Mouse (Mus musculus): ENCODE measurements around the gene Syne3. TPM values are rescaled to one million over a fixed set of nuclear protein-coding genes. Genes with fewer than 3 reads are reported as not detected.

The Syne3 gene
- polyA plus RNA-seq, 1 experiment from 2014 or later: 0.38 TPM

DNA sequence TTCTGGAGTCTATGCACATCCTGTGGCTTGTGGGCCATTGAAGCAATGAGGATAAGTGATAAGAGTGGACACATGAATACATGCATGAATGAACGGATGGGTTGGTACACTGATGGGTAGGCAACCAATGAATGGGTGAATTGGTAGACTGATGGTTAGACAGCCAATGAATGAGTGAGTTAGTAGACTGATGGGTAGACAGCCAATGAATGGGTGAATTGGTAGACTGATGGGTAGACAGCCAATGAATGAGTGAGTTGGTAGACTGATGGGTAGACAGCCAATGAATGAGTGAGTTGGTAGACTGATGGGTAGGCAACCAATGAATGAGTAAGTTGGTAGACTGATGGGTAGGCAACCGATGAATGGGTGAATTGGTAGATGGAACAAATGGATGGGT, 91.7 kb downstream of the Syne3 start:
- Histone ChIP-seq H3K9ac (ENCODE audit: low read depth, low read length) (no peak overlapping the region), H3K4me3 (ENCODE audit: low read length) (no peak overlapping the region), H3K4me2 (ENCODE audit: low read length) (no peak overlapping the region), H3K9me3 (ENCODE audit: control insufficient read depth, low read length) (no peaks in the 10 kb centered on the region), H3K27me3 (replicated peaks; ENCODE audit: control insufficient read depth, insufficient read depth, low read length) (no peaks in the 10 kb centered on the region), H3K36me3 (ENCODE audit: control insufficient read depth, insufficient read depth, low read length) (no peaks in the 10 kb centered on the region), H3K4me1 (ENCODE audit: control insufficient read depth, insufficient read depth, low read depth, low read length) (peaks cover 3% of the 10 kb centered on the region), H3K27ac (ENCODE audit: low read depth, low read length) (no peak overlapping the region)
- WGBS: 99% methylated on average over 2 of the region's 2 CpGs
- ATAC-seq: no peak

DNA sequence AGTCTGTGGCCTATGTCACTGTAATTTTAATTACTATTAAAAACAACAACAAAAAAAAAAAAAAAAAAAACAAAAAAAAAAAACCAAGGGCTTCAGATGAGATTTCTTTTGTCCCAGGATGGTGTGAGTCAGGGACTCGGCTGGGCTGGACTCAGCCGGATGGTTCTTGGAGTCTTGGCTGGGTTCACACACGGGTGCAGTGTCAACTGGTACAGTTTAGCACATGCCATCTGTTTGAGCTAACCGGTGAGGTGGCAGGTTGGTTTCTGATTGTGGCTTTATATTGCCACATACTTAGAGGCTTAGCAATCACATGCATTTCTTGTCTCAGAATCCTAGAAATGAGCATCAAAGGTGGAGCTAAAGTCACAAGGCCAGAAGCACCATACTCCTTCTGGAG, 92.3 kb downstream of the Syne3 start:
- no peak overlapping the region for H3K27ac ChIP-seq (ENCODE audit: low read depth, low read length)
- no peak overlapping the region for H3K4me3 ChIP-seq (ENCODE audit: low read length)
- ATAC-seq: no peak
- no peaks in the 10 kb centered on the region for H3K27me3 ChIP-seq (replicated peaks; ENCODE audit: control insufficient read depth, insufficient read depth, low read length)
- no peaks in the 10 kb centered on the region for H3K9me3 ChIP-seq (ENCODE audit: control insufficient read depth, low read length)
- H3K9ac ChIP-seq (ENCODE audit: low read depth, low read length): no peak overlapping the region
- H3K36me3 ChIP-seq (ENCODE audit: control insufficient read depth, insufficient read depth, low read length): no peaks in the 10 kb centered on the region
- no peak overlapping the region for H3K4me2 ChIP-seq (ENCODE audit: low read length)
- peaks cover 2% of the 10 kb centered on the region; the same call in 1 of the 2 replicates for H3K4me1 ChIP-seq (ENCODE audit: control insufficient read depth, insufficient read depth, low read depth, low read length)
- 90% methylated on average over 4 of the region's 4 CpGs for WGBS

DNA sequence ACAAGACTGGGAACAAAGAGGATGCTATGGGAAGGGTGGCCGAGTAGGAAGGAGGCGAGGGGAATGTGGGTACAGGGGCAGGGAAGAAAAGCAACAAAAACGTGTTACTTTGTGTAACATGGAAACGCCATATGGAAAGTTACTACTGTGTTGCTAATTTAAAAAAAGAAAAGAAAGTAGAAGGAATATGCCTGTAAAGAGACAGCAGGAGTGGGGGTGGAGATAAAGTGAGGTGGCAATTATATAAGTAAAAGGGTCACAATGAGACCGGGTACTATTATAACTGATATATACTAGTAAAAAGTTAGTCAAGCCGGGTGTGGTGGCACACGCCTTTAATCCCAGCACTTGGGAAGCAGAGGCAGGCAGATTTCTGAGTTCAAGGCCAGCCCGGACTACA, 92.8 kb downstream of the Syne3 start:
- Histone ChIP-seq H3K27me3 (replicated peaks; ENCODE audit: control insufficient read depth, insufficient read depth, low read length) (no peaks in the 10 kb centered on the region), H3K27ac (ENCODE audit: low read depth, low read length) (no peak overlapping the region), H3K4me2 (ENCODE audit: low read length) (no peak overlapping the region), H3K4me1 (ENCODE audit: control insufficient read depth, insufficient read depth, low read depth, low read length) (peaks cover 2% of the 10 kb centered on the region; the same call in 1 of the 2 replicates), H3K9ac (ENCODE audit: low read depth, low read length) (no peak overlapping the region), H3K4me3 (ENCODE audit: low read length) (no peak overlapping the region), H3K9me3 (ENCODE audit: control insufficient read depth, low read length) (no peaks in the 10 kb centered on the region), H3K36me3 (ENCODE audit: control insufficient read depth, insufficient read depth, low read length) (no peaks in the 10 kb centered on the region)
- ATAC-seq: no peak
- WGBS: 90% methylated on average over 8 of the region's 8 CpGs

DNA sequence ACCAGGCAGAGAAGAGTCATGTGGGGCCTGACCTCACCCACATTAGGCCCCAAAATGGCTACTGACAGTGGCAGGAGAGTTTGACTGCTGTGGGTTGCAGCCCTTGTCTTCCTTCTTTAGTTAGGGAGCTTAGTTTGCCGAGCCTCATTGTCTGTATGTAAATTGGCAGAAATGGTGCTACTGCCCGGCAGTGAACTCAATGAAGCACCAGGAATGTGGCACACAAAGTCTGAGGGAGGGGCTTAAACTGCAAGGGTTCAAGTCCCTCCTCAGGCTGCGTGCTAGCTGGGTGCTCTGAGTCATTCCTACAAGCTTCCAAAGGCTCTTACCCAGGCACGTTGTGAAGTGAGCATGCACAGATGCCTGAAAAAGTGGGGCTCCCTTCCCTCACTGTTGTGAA, 93.9 kb downstream of the Syne3 start:
- no peaks in the 10 kb centered on the region for H3K36me3 ChIP-seq (ENCODE audit: control insufficient read depth, insufficient read depth, low read length)
- H3K9me3 ChIP-seq (ENCODE audit: control insufficient read depth, low read length): no peaks in the 10 kb centered on the region
- no peak overlapping the region for H3K27ac ChIP-seq (ENCODE audit: low read depth, low read length)
- no peak for ATAC-seq
- H3K4me2 ChIP-seq (ENCODE audit: low read length): no peak overlapping the region
- H3K4me1 ChIP-seq (ENCODE audit: control insufficient read depth, insufficient read depth, low read depth, low read length): peaks cover 2% of the 10 kb centered on the region; the same call in 1 of the 2 replicates
- H3K4me3 ChIP-seq (ENCODE audit: low read length): no peak overlapping the region
- no peak overlapping the region for H3K9ac ChIP-seq (ENCODE audit: low read depth, low read length)
- 50% methylated on average over 4 of the region's 4 CpGs for WGBS
- H3K27me3 ChIP-seq (replicated peaks; ENCODE audit: control insufficient read depth, insufficient read depth, low read length): no peaks in the 10 kb centered on the region

- Histone ChIP-seq H3K9ac (ENCODE audit: low read depth, low read length) (no peak overlapping the region), H3K27me3 (replicated peaks; ENCODE audit: control insufficient read depth, insufficient read depth, low read length) (no peaks in the 10 kb centered on the region), H3K4me3 (ENCODE audit: low read length) (no peak overlapping the region), H3K9me3 (ENCODE audit: control insufficient read depth, low read length) (no peaks in the 10 kb centered on the region), H3K4me2 (ENCODE audit: low read length) (no peak overlapping the region), H3K27ac (ENCODE audit: low read depth, low read length) (no peak overlapping the region), H3K4me1 (ENCODE audit: control insufficient read depth, insufficient read depth, low read depth, low read length) (peaks cover 8% of the 10 kb centered on the region), H3K36me3 (ENCODE audit: control insufficient read depth, insufficient read depth, low read length) (no peaks in the 10 kb centered on the region)
- 44% methylated on average over 3 of the region's 3 CpGs for WGBS
- ATAC-seq: 0 out of 2 replicates have a peak, but pooled peaks have one; percentile 10
Measured at GRCm38 (mm10) chr12:104912990-104913389, 96.6 kb downstream of the Syne3 start.

GRCm38 (mm10) chr12:104912281-104912933, 97.2 kb downstream of the Syne3 start:
- Histone ChIP-seq H3K9me3 (ENCODE audit: control insufficient read depth, low read length) (no peaks in the 10 kb centered on the region), H3K4me1 (ENCODE audit: control insufficient read depth, insufficient read depth, low read depth, low read length) (peaks cover 9% of the 10 kb centered on the region), H3K27me3 (replicated peaks; ENCODE audit: control insufficient read depth, insufficient read depth, low read length) (no peaks in the 10 kb centered on the region), H3K36me3 (ENCODE audit: control insufficient read depth, insufficient read depth, low read length) (no peaks in the 10 kb centered on the region), H3K27ac (ENCODE audit: low read depth, low read length) (no peak overlapping the region), H3K9ac (ENCODE audit: low read depth, low read length) (no peak overlapping the region), H3K4me2 (ENCODE audit: low read length) (no peak overlapping the region), H3K4me3 (ENCODE audit: low read length) (no peak overlapping the region)
- 30% methylated on average over 10 of the region's 10 CpGs for WGBS
- peak; percentile 61 for ATAC-seq

DNA sequence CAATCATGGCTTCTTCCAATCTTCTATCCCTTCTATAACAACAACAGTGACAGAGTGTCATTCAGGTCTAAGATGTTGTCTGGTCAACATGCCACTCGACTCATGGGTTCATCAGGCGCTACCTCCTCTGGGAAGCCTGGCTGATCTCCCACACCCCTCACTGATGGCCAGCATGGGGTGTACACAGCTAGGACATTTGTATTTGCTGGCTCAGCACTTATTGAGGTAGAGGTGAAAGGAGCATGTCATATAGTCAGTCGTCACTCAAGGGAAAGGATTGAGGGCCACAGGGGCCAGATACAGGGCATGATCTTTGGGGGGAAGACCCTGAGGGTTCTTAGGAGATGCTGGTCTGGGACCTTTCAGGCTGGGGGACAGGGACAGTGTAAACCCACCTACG, 99.9 kb downstream of the Syne3 start:
- Histone ChIP-seq H3K4me3 (ENCODE audit: low read length) (no peak overlapping the region), H3K27me3 (replicated peaks; ENCODE audit: control insufficient read depth, insufficient read depth, low read length) (no peaks in the 10 kb centered on the region), H3K4me1 (ENCODE audit: control insufficient read depth, insufficient read depth, low read depth, low read length) (peaks cover 9% of the 10 kb centered on the region), H3K27ac (ENCODE audit: low read depth, low read length) (no peak overlapping the region), H3K9me3 (ENCODE audit: control insufficient read depth, low read length) (no peaks in the 10 kb centered on the region), H3K36me3 (ENCODE audit: control insufficient read depth, insufficient read depth, low read length) (no peaks in the 10 kb centered on the region), H3K4me2 (ENCODE audit: low read length) (no peak overlapping the region), H3K9ac (ENCODE audit: low read depth, low read length) (no peak overlapping the region)
- WGBS: 94% methylated on average over 4 of the region's 4 CpGs
- no peak for ATAC-seq

- no peak for ATAC-seq
- Histone ChIP-seq H3K4me1 (ENCODE audit: control insufficient read depth, insufficient read depth, low read depth, low read length) (peaks cover 9% of the 10 kb centered on the region), H3K9ac (ENCODE audit: low read depth, low read length) (no peak overlapping the region), H3K27me3 (replicated peaks; ENCODE audit: control insufficient read depth, insufficient read depth, low read length) (no peaks in the 10 kb centered on the region), H3K4me2 (ENCODE audit: low read length) (no peak overlapping the region), H3K4me3 (ENCODE audit: low read length) (no peak overlapping the region), H3K36me3 (ENCODE audit: control insufficient read depth, insufficient read depth, low read length) (no peaks in the 10 kb centered on the region), H3K9me3 (ENCODE audit: control insufficient read depth, low read length) (no peaks in the 10 kb centered on the region), H3K27ac (ENCODE audit: low read depth, low read length) (no peak overlapping the region)
- WGBS: 57% methylated on average over 5 of the region's 5 CpGs
Measured at GRCm38 (mm10) chr12:104908986-104909385, 100.6 kb downstream of the Syne3 start.

- Histone ChIP-seq H3K9me3 (ENCODE audit: control insufficient read depth, low read length) (no peaks in the 10 kb centered on the region), H3K36me3 (ENCODE audit: control insufficient read depth, insufficient read depth, low read length) (no peaks in the 10 kb centered on the region), H3K27me3 (replicated peaks; ENCODE audit: control insufficient read depth, insufficient read depth, low read length) (no peaks in the 10 kb centered on the region), H3K27ac (ENCODE audit: low read depth, low read length) (no peak overlapping the region), H3K4me3 (ENCODE audit: low read length) (no peak overlapping the region), H3K4me1 (ENCODE audit: control insufficient read depth, insufficient read depth, low read depth, low read length) (peaks cover 9% of the 10 kb centered on the region), H3K9ac (ENCODE audit: low read depth, low read length) (no peak overlapping the region), H3K4me2 (ENCODE audit: low read length) (no peak overlapping the region)
- 13% methylated on average over 15 of the region's 15 CpGs for WGBS
- ATAC-seq: no peak
Measured at GRCm38 (mm10) chr12:104908024-104908781, 101.4 kb downstream of the Syne3 start.

Measured in hindbrain, embryonic 16.5 days (tissue).